Mouse (Mus musculus) liver, adult (tissue): Measurements from ENCODE around the gene Rnf187.

ENCODE experiments used
- GATA4 ChIP-seq: IDR thresholded peaks from 2 replicates; pipeline ENCODE4 v1.6.1; 2014; ENCODE audit warnings: mild to moderate bottlenecking, low read length; ENCODE audit not compliant: insufficient replicate concordance

The Rnf187 gene

DNA sequence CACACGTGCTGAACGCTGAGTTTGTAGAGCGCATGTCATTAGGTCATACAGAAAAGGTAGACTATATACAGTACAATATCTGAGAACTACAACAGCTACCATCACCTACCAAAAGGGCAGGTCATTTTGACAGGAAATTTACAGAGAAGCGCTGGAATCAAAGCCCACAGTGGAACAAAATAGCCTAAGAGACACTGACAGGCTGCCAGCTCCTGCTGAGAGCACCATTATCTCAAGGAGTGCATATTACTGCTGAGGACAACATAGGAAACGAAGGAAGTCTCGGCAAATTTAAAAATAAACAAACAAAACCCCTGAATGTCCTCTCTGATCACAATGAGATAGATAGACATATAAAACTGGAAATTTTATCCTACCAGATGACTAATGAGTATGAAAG is 41.2 kb downstream of the Rnf187 start:
- no peak for TF ChIP-seq GATA4

DNA sequence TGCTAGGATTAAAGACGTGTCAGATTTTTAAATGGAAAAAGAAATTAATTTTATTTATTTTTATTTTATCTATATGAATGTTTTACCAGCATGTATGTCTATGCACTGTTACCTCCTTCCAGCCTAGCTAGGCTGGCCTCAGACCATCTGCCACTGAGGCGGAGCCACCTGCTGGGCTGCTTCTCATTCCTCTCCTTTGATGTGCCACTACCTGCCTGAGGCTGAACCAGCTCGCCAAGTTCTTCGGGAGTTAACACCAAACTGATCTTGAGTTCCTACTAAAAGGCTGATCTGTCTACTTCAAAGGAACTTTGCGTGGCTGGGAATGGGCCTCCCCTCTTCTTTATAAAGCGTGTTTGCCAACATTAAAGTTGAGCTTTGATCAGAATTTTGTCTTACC is 44.3 kb downstream of the Rnf187 start:
- no peak for TF ChIP-seq GATA4

DNA sequence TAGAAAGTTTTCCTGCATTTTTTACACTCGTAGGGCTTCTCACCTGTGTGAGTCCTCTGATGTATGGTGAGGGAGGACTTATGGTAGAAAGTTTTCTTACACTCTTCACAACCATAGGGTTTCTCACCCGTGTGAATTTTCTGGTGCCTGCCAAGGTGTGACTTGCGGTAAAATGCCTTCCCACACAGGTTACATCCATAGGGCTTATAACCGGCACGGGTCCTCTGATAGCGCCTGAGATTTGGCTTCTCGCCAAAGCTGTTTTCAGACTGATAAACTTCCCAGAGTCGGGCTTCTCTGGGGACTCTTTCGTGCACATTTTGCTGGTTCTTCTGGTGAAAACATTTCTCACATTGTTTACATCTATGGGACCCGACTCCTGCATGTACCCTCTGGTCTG is 48.2 kb downstream of the Rnf187 start:
- no peak for TF ChIP-seq GATA4

DNA sequence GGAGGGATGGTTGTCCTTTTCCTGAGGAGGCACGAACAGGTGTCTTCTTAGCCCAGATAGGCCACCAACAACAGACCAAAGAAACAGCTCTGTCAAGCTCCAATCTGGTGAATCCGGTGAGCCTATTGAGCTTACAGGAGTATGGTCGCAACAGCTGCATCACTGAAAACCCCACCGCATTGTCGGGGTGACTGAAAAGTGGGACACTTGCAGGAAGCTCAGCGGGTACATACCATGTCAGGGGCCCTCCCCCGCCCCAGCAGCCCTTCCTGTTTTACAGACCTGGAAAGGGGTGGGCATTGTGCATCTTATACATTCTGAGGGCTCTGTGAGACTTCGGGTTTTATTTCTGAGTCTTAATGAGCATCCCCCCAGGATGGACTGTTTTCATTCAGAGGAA is 55.0 kb downstream of the Rnf187 start:
- TF ChIP-seq GATA4: no peak
